Mouse (Mus musculus): ENCODE data around the gene Dpp6.

The Dpp6 gene

DNA sequence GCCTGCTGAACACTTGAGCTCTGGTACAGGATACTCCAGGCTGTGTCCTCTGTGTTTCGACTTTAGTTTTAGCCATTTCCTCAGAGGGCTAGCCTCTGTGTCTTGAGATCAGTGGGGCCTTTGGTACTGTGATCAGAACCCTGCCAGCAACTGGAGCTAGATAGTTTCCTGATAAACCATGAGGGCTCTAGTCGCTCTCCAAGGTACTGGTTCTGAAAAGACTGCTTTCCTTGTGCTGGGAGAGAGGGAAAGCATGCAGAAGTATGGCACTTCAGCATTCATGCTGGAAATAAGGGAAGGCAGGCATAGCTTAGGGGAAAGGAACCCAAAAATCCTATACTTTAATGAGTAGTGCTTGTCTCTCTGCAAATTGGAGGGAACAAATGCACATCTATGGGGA lies 548.9 kb downstream of the Dpp6 start:
- DNase-seq (ENCODE audit: low read depth, low spot score) = peak; percentile 31

GRCm38 (mm10) chr5:27370814-27371213 lies 553.8 kb downstream of the Dpp6 start:
- DNase-seq (ENCODE audit: low read depth, low spot score) = no peak

GRCm38 (mm10) chr5:27373931-27374330 lies 556.9 kb downstream of the Dpp6 start:
- no peak for DNase-seq (ENCODE audit: low read depth, low spot score)

DNA sequence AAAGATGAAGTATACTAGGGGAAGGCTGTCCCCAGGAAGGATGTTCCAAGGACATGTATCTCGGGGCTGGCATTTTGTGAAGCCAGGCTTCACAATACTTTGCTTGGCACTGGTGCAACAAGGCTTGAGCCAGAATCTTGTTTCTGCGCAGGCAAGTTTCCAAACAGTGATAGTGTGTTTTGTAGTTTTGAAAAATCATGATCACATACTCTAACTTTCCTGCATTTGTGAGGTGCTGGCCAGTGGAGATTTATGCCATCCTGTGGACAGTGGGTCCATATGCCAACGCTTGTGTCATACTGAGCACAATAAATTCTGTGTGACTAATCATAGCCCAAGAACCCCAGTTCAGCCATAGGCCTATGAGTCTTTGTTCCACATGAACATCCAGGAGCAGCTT lies 558.8 kb downstream of the Dpp6 start:
- no peak for DNase-seq (ENCODE audit: low read depth, low spot score)

DNA sequence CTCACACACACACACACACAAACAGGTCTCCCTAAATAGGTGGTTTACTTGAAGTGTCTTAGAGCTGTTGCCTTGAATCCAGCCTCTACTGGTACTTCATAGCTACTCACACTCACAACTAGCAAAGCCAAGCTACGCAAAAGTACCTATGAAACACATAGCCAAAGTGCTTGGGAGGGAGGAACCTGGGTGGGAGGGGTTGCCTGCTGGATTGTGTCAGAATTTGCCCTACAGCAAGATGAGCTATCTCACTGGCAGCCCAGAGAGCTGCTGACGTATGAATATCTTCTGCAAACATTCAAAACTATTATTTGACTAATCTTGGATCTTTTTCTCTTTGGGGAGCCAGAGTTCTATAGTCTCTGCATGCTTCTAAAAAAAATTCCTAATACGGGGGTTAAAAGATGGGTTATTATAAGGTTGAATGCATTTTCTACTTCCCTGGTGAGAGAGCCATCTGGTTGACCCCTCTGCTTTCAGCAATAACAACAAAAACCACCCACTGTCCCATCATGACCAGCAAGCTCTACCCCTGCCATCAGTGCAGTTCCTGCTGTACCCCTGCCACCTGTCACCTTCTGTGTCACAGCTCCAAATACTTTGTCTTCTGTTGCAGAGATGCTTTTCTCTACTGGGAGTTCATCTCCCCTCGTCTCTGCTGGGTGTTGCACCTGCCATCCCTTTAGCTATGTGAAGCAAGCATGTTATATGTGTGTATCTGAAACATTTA lies 563.8 kb downstream of the Dpp6 start:
- no peak for DNase-seq (ENCODE audit: low read depth, low spot score)

DNA sequence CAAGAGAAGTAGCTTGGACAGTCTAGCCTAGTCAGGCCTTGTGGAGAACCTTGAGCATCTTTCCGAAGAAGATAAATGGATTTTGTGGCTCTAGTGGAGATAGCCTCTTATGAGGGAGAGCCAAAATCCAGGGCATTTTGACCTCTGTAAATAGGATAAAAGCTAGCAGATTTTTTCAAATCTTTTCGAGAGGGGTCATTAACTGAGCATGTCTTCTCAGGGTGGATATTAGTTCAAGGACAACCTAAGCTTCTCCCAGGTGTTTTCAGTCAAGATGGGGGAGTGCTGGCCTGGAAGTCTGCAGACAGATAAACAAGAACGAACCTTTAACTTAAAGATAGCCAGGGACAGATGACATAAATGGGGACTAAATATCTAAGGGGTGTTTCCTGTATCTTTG lies 581.4 kb downstream of the Dpp6 start:
- DNase-seq (ENCODE audit: low read depth, low spot score) = no peak

GRCm38 (mm10) chr5:27399111-27399510 lies 582.1 kb downstream of the Dpp6 start:
- DNase-seq (ENCODE audit: low read depth, low spot score) = no peak

- DNase-seq (ENCODE audit: low read depth, low spot score) = no peak
These were observed 585.6 kb downstream of the Dpp6 start for GRCm38 (mm10) chr5:27402616-27403015.

DNA sequence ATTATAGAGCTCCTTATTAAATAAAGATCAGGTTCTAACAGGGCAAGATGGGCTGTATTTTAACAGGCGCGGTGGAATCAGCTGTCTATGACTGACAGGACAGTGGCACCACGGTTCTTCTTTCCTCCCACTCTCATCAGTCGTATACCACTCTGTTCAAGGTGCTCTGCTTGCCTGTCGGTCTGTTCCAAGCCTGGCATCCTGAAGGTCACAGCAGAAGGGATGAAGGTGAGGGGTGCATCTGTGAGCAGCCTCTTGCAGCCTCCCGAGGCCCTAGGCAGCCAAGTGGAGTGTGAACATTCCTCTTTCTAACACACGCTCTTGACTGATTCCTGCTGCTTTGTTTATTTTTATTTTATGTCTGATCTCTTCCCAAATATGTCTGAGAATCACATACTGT lies 591.9 kb downstream of the Dpp6 start:
- DNase-seq (ENCODE audit: low read depth, low spot score) = no peak

DNA sequence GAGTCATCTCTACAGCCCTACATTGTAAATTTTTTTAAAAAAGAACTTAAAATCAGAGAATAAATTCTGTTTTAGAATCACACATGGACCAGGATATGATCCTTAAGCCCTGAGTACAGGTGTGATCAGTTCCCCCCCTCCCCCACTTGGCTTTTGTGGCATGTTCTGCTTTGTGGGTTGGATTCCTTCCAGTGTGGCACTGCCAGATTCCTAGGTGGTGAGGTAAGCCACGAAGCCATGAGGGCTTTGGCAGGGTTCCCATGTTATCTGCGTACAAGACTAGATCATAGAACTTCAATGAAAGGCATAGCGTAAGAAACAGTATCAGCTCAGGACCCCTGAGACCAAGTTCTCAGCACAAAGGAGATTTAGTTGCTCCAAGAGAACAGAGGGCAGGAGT lies 596.0 kb downstream of the Dpp6 start:
- no peak for DNase-seq (ENCODE audit: low read depth, low spot score)

- no peak for DNase-seq (ENCODE audit: low read depth, low spot score)
These were observed 598.5 kb downstream of the Dpp6 start for GRCm38 (mm10) chr5:27415518-27415917.

- DNase-seq (ENCODE audit: low read depth, low spot score) = peak; percentile 65
These were observed 599.6 kb downstream of the Dpp6 start for GRCm38 (mm10) chr5:27416571-27416970.

- DNase-seq (ENCODE audit: low read depth, low spot score) = no peak
These were observed 600.4 kb downstream of the Dpp6 start for GRCm38 (mm10) chr5:27417398-27417797.

GRCm38 (mm10) chr5:27418856-27419255 lies 601.9 kb downstream of the Dpp6 start:
- peak; percentile 63 for DNase-seq (ENCODE audit: low read depth, low spot score)

DNA sequence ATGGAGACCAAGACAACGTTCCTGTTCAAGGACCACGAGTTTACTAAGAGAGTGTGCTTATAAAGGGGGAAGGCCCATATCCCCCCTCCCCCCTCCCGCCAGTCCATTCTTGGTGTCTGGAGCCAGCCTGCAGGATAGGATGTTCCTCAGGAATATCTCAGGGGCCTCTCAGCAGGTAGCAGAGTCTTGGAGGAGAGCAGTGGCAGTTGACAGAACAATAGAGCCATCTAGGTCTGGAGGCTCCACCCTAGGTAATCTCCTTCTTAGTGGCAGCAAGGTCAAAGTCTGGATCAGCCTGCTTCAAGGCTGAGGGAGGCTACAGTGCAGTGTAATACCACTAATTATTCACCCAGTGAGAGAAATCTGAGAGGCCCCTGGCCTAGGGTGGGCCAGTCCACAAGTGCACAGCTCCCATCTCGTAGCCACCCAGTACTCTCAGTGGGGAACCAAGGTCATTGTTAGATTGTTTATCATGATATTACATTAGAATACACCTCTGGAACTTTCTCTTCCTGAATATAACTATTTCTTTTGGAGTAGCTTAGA lies 604.2 kb downstream of the Dpp6 start:
- peak; percentile 81 for DNase-seq (ENCODE audit: low read depth, low spot score)

GRCm38 (mm10) chr5:27423766-27424165 lies 606.8 kb downstream of the Dpp6 start:
- no peak for DNase-seq (ENCODE audit: low read depth, low spot score)

DNA sequence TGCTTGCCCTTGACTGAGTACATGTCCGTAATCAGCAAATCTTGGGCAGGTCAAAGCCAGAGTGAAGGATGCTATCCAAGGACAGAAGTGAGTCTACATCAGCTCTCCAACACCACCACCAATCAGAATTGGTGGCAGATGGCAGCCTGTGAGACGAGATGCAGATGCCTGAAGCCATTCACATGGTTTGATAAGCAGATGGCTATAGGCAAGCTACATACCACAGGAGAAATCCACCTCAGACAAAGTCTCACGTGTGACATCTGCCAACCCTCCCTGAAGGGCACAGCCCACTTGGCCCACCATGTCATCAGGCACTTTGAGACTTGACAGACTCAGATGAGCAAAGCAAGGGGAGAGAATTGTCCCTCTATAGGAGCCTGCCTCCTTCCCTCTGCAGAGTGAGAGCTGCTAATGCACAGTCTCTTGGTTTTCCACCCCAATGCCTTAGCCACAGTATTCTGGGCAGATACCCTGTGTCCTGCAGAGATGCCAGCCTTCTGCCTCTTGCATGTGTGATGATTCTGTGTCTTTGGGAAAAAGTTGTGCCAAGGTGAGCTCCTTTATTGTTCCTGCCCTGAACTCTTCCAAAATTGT lies 607.6 kb downstream of the Dpp6 start:
- DNase-seq (ENCODE audit: low read depth, low spot score) = no peak

DNA sequence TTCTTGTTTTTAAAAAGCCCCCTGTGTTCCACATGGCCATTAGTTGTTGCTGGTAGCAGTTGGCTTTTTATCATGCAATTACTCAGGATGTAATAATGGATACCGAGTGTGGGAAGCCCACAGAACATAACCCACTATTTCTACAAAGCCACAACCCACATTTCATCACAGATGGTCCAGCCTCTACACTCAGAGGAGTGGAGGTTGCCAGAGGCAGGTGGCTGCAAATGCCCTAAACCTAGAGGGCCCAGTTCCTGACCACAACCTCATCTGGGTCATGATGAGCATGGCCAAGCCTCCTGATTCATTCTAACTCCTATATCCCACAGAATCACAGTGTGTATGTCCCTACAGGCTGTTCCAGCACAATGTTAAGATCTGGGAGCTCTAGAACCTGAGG lies 609.2 kb downstream of the Dpp6 start:
- DNase-seq (ENCODE audit: low read depth, low spot score) = no peak

DNA sequence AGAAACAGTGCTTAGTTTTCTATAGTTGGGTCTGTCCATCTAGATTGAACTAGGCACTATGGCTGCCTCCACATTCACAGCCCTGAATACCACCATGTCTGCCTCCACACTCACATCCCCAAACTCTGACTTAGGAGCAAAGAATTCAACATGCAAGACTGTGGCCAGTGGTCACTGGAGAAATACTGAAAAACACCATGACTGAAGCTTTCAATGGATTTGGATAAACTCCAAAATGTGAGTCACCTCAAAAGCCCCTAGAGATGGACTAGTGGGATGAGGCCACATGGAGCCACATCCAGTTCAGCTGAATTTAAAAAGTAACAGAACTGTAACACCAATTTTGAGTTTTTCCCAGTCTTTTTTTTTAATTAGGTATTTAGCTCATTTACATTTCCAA lies 616.6 kb downstream of the Dpp6 start:
- no peak for DNase-seq (ENCODE audit: low read depth, low spot score)

DNA sequence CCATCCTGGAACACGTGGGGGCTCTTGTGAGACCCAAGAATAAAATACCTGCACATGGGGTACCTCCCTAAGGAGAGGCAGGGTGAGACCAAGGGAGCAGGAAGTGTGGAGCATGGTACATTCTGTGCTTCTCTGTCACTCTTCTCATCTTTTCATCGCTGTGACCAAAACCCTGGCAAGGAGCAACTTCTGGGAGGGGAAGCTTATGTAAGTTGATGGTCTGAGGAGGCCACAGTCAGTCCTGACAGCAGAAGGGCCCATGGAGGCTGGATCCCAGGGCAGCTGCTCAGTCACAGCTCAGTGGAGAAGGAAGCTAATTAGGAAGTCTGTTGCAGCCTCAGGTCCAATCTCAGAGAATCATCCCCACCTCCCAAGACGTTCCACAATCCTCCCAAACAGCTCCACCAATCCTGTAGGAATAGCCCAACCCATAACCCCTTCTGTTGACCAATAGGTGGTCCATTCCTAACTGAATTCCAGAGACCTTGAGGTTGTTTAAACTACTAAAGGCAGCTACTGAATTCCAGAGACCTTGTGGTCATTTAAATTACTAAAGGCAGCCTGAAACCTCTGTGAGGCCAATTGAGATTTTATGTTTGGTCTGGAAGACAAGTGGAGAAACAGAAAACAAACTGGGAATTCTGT lies 636.3 kb downstream of the Dpp6 start:
- DNase-seq (ENCODE audit: low read depth, low spot score) = peak; percentile 69

DNA sequence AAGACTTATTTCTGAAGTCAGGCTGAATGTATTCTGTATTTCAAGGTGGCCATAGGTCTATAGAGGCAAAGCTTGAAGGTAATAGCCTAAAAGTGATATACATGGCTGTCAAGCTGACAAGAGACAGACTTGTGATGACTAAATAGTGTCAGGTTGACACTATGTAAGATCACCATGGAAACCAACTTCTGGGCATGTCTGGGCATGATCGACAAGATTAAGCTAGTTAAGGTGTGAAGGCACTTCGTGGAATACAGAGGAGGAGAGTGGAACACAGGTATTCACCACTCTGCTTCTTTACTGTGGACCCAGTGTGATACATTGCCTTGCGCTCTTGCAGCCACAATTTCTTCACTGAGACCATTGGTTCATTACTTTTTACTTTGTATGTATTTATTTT lies 637.4 kb downstream of the Dpp6 start:
- peak; percentile 46 for DNase-seq (ENCODE audit: low read depth, low spot score)

- DNase-seq (ENCODE audit: low read depth, low spot score) = no peak
These were observed 640.0 kb downstream of the Dpp6 start for GRCm38 (mm10) chr5:27456981-27457380.

GRCm38 (mm10) chr5:27457686-27458085 lies 640.7 kb downstream of the Dpp6 start:
- DNase-seq (ENCODE audit: low read depth, low spot score) = no peak

Data from ES-CJ7 (cell line).